Mouse (Mus musculus): Measurements from ENCODE around the gene Gpr101. TPM values are rescaled to one million over a fixed set of nuclear protein-coding genes. Genes with fewer than 3 reads are reported as not detected.

The Gpr101 gene
- not detected in 2 replicates for polyA plus RNA-seq (2014; fragmentation: Nextera tagmentation; extraction: Ambion mirVana)

DNA sequence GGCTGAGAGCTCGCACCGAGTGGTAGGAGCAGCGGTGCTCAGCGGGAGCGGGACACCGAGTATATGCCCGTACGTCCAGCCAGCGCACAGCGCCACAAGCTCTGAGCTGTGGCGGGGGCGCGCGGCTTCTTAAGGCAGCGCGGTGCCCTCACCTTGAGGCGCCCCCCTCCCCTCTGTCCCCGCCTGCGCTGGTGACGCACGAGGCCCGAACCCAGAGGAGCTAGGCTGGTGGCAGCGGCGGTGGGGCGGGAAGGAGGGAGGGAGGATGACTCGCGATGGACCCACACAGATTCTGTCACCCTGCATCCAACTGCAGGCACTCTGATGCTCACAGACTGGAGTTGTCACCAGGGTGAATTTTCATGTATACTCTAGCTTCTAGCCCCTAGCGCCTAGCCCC lies at the start of gene Gpr101:
Gpr101 (minus strand) TSS at position 124 of the 400 bp plus-strand sequence.
- Histone ChIP-seq H3K27me3 (replicated peaks; ENCODE audit: control insufficient read depth, insufficient read depth, low read length) (peaks cover 25% of the 10 kb centered on the region), H3K36me3 (ENCODE audit: control insufficient read depth, insufficient read depth, low read length) (no peaks in the 10 kb centered on the region), H3K9ac (ENCODE audit: low read depth, low read length) (no peak within 1 kb of the TSS), H3K4me1 (ENCODE audit: control insufficient read depth, insufficient read depth, low read length) (no peaks in the 10 kb centered on the region), H3K9me3 (ENCODE audit: control insufficient read depth, low read length) (no peaks in the 10 kb centered on the region), H3K4me3 (ENCODE audit: low read depth, low read length) (peak within 1 kb of the TSS; percentile 33), H3K4me2 (ENCODE audit: low read depth, low read length) (peak within 1 kb of the TSS; percentile 53), H3K27ac (replicated peaks; ENCODE audit: low read depth, low read length) (no peak within 1 kb of the TSS)
- DNase-seq (ENCODE audit: low spot score), result peak; percentile 7
- ATAC-seq (ENCODE audit: low read depth), result no peak
- 22% methylated on average over 3 of the region's 28 CpGs for WGBS

DNA sequence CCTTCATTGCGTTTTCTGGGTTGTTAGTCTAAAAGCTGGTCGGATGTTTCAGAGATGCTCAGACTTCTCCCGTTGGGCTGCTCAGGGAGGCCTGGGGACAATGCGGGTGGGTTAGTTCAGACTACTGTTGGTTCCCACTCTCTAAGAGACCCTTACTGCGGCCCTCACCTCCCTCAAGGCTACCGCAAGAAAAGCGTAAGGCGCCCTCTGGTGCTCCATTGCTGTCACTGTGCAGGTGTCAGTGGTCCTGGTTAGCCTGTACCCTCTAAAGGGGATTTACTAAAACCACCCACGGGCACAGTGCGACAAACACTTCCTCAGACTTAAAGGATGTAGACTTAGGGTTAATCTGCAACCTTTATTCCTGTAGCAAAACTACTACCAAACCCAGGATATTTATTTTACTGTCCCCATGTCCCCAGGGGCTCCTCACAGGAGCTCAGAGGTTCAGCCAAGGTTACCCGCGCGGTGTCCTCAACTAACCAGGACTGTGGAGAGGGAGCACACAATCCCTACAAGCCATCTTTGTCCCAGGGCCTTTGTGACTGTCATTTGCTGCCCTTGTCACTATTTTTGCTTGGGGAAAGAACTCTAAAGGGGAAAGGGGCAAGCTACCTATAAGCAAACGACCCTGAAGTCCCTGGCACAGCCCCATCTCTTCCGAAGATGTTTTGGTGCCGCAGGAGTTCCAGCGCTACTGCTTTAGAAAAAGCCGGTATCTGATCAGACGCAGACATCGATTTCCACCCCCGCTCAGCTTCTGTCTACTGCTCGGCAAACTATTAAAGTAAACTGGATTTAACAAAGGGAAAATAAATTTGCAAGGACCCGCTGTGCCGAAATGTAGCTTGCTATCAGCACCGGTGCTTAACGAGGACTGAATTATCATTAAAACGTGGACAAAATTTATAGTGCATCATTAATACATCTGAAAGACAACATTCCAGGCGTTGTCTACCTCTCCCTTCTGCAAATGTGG lies 17.8 kb upstream of the Gpr101 start:
- WGBS, result 36% methylated on average over 28 of the region's 28 CpGs
- Histone ChIP-seq H3K9me3 (ENCODE audit: control insufficient read depth, low read length) (no peaks in the 10 kb centered on the region), H3K4me3 (ENCODE audit: low read depth, low read length) (no peak overlapping the region), H3K27ac (replicated peaks; ENCODE audit: low read depth, low read length) (no peak overlapping the region), H3K4me2 (ENCODE audit: low read depth, low read length) (no peak overlapping the region), H3K9ac (ENCODE audit: low read depth, low read length) (no peak overlapping the region), H3K36me3 (ENCODE audit: control insufficient read depth, insufficient read depth, low read length) (no peaks in the 10 kb centered on the region), H3K27me3 (replicated peaks; ENCODE audit: control insufficient read depth, insufficient read depth, low read length) (0 out of 2 replicates have a peak, but pooled peaks cover 3% of the 10 kb centered on the region), H3K4me1 (ENCODE audit: control insufficient read depth, insufficient read depth, low read length) (no peaks in the 10 kb centered on the region)
- no peak for ATAC-seq (ENCODE audit: low read depth)
- DNase-seq (ENCODE audit: low spot score), result no peak

DNA sequence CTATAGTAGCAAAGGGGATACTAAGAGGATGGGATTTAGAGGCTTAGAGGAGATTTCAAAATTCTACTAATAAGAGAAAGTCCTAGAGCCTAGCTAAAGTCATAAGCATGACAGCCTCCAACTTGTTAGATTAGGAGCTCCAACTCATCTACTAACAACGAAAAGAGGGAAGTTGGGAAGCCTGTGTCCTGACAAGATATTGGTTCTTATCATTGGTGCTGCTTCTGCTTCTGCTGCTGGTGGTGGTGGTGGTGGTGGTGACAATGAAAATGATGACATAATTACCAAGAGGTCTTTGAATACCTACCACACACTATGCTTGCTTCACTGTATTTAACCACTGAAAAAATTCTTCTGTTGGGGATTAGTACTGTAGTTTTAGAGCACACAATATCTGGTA lies 2.7 kb upstream of the Gpr101 start:
- no peak for DNase-seq (ENCODE audit: low spot score)
- Histone ChIP-seq H3K27me3 (replicated peaks; ENCODE audit: control insufficient read depth, insufficient read depth, low read length) (peaks cover 25% of the 10 kb centered on the region), H3K36me3 (ENCODE audit: control insufficient read depth, insufficient read depth, low read length) (no peaks in the 10 kb centered on the region), H3K27ac (replicated peaks; ENCODE audit: low read depth, low read length) (no peak overlapping the region), H3K4me3 (ENCODE audit: low read depth, low read length) (no peak overlapping the region), H3K9me3 (ENCODE audit: control insufficient read depth, low read length) (no peaks in the 10 kb centered on the region), H3K4me2 (ENCODE audit: low read depth, low read length) (no peak overlapping the region), H3K4me1 (ENCODE audit: control insufficient read depth, insufficient read depth, low read length) (no peaks in the 10 kb centered on the region), H3K9ac (ENCODE audit: low read depth, low read length) (no peak overlapping the region)
- WGBS, result 75% methylated on average over 1 of the region's 1 CpGs
- no peak for ATAC-seq (ENCODE audit: low read depth)

Other genes with a start within 250 kb of the Gpr101 start
- gene Arhgef6, start 165.0 kb downstream of the Gpr101 start, polyA plus RNA-seq (2014; fragmentation: Nextera tagmentation; extraction: Ambion mirVana), result 24.9 and 25.7 TPM in 2 replicates
- 101 and 122 TPM in 2 replicates for gene Rbmx, start 110.7 kb downstream of the Gpr101 start, polyA plus RNA-seq (2014; fragmentation: Nextera tagmentation; extraction: Ambion mirVana)
- gene Gm364, start 94.6 kb downstream of the Gpr101 start, polyA plus RNA-seq (2014; fragmentation: Nextera tagmentation; extraction: Ambion mirVana), result not detected in 2 replicates